Mouse (Mus musculus) heart, postnatal 25 days (tissue): ENCODE results near the gene Arhgap11a. TPM values are rescaled to one million over a fixed set of nuclear protein-coding genes. Genes with fewer than 3 reads are reported as not detected.

Experiments used
- DNase-seq: peaks from one replicate; pipeline ENCODE4 v3.0.0; 2022; ENCODE audit warnings: low spot score
- intact Hi-C: fragments of 180-260 bp; cut with DNase I; formaldehyde crosslinking; loops from one replicate; pipeline ENCODE4 v1.15.1; 2025
- total RNA-seq, 2 experiments: library from RNA; stranded (reverse); gene quantifications; 2 replicates each; pipeline ENCODE4 v1.2.3; 2021

The Arhgap11a gene
- total RNA-seq, 2 experiments from 2014 or later, result 2.0 to 2.2 TPM

DNA sequence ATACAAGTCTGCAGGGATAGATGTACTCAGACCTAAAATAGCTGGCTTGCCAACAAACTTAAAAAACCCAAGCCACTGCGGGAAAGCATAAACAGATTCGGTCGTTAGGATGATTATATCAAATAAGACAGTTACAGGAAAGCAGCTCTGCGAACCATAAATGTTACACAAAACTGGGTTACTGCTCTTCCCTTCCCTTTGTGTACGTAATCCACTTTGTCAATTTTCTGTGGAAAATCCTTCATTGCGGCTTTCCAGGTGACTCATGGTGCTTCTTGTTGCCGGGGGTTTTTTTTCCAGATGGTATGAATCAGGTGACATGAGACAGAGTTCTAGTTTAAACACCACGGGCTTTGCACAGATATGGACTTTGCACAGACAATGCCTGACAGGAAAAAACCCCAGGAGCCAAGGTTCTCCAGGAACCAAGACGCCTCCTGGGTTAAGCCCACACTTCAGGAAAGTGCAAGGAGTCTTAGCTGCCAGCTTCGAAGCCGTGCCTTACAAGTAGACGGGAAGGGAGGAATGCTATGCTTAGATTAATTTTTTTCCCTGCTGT is 27.2 kb downstream of the Arhgap11a start:
- intact Hi-C loops, result loop anchor here (5.0 kb wide), 1 partner anchor 324 kb away; no protein-coding TSS in a partner anchor
- no peak for DNase-seq

DNA sequence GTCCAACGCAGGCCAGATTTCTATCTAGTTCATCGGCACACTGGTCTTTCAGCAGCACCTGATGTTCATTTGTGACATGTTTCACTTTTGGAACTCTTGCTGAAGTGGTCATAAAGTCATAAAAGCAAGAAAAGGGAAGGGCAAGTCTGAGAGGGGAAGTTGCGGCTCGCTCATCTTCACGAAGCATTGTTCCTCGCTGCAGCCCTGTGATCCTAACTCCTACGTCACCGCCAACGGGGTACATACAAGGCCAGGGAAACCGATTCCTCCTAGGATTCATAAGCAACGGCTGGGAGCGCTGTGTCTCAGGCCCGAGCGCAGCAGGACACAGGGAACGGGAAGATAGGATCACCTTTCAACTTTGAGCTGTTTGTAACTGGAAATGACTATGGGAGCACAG is 28.3 kb downstream of the Arhgap11a start:
- no peak for DNase-seq
- intact Hi-C loops, result loop anchor here (5.0 kb wide), 1 partner anchor 323 kb away; no protein-coding TSS in a partner anchor

DNA sequence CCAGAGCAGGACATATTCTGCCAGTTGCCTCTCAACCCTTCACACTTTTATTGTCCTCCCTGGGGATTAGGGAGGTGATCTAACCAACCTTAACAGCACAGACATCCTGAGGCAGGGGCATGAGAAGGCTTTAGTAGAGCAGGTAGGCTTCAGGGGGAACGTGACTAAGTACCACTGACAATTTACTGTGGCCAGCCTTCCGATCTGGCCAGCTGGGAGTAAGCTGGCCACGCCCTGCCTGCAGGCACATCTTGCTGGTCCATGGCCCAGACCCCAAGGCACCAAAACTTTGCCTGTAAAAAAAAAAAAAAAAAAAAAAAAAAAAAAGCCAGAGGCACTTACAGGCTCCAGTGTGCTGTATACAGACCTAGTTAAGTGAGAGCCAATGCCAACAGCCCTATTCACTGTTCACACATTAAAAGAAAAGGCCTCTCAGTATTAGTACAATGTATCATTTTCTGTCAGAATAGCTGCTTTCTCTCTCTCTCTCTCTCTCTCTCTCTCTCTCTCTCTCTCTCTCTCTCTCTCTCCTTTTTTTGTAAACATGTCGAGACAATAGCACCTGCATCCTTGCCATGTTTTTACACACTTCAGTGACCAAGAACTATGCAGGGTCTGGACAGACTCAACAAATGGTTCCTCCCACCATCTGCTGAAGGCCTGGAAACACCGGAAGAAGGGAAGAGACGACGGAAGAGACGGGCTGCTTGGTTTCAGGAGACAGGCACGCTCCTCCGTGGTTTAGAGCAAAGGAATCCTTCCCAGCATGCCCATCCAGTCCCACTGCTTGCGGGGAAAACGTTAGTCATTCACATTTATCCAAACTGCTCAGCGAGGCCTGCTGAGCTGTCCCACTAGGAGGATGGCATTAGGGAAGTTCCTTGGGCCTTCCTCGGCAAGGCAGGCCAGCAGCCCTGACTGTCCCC is 30.5 kb downstream of the Arhgap11a start:
- intact Hi-C loops, result no loop called here
- no peak for DNase-seq

DNA sequence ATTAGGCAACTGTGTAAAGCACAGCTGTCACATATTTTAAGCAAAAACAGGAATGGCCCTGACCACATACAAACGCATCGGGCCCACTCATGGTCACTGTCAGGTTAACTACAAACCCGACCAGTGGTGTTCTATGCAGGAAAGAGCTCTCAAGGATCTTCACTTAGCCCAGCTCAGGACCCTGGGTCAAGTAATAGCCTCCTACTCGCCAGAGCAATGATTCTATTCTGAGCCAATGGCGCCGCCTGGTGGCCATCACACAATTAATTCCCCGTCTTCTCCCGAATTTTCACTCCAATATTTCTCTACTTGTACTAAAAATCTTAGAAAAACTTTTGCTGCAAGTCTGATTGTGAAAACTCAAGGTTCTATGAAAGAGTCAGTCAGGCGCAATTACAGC is 40.8 kb downstream of the Arhgap11a start:
- intact Hi-C loops, result loop anchor here (5.0 to 10.0 kb wide), 4 partner anchors 270 to 503 kb away; no protein-coding TSS in a partner anchor
- no peak for DNase-seq

GRCm38 (mm10) chr2:113806851-113807577 is 41.4 kb downstream of the Arhgap11a start:
- no peak for DNase-seq
- intact Hi-C loops, result loop anchor here (5.0 to 10.0 kb wide), 4 partner anchors 270 to 502 kb away; no protein-coding TSS in a partner anchor

GRCm38 (mm10) chr2:113805765-113806164 is 42.7 kb downstream of the Arhgap11a start:
- intact Hi-C loops, result loop anchor here (5.0 to 10.0 kb wide), 4 partner anchors 268 to 501 kb away; no protein-coding TSS in a partner anchor
- DNase-seq, result no peak

DNA sequence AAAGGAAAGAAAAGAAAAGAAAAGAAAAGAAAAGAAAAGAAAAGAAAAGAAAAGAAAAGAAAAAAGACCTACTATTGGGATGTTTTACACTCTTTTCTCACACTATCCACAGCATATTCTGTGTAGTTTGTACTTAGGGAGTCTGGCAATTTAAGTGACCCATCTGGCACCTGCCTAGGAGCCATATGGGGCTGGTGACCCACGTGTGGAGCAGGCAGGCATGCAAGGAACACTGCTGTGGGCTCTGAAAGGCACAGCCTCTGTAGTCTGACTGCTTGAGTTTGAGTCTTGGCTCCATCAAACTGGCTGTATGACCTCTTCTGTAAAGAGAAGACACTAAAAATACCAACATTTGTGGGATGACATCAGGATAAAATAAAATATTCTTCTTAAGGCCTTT is 44.7 kb downstream of the Arhgap11a start:
- no peak for DNase-seq
- intact Hi-C loops, result loop anchor here (10.0 kb wide), 1 partner anchor 499 kb away; no protein-coding TSS in a partner anchor

DNA sequence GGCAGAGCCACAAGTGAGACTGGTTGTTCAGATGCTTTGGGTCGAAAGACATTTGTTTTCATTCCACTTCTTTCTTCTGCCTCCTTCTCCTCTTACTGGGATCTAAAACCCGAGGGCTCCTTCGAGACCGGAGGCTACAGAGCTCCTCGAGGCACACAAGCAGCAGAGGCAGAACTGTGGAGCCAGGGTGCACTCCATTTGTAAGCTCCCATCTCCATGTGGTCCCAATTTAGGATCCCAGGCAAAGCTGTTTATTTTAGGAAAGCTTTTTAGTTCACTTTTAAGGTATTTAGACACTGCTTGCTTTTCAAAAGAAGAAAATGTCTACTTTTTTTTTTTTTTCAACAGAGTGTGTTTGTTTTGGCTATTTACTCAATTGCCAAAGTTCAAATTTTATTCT is 47.6 kb downstream of the Arhgap11a start:
- no peak for DNase-seq
- intact Hi-C loops, result loop anchor here (10.0 kb wide), 1 partner anchor 496 kb away; no protein-coding TSS in a partner anchor

GRCm38 (mm10) chr2:113798605-113799004 is 49.9 kb downstream of the Arhgap11a start:
- intact Hi-C loops, result no loop called here
- DNase-seq, result no peak

DNA sequence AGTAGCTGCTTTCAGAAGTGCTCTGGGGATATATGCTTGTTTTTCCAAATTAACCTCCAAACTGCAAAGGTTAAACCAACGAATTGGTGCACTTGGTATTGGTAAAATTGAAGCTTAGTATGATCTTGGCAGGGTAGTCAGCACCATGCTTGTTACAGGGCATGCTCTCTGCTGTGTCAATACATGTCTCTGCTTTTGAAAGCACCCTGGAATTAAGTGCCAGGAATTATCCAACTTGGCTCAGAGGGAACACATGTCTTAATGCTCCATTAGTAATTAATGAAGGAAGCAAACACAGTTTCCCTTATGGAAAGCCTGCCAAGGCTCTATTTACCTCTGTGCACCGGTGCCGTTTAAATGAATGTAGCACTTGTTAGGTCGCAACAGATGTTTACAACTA is 53.3 kb downstream of the Arhgap11a start:
- intact Hi-C loops, result no loop called here
- no peak for DNase-seq

- intact Hi-C loops, result no loop called here
- DNase-seq, result no peak
These were observed 54.9 kb downstream of the Arhgap11a start for GRCm38 (mm10) chr2:113793521-113793920.

- DNase-seq, result no peak
- intact Hi-C loops, result no loop called here
These were observed 59.6 kb downstream of the Arhgap11a start for GRCm38 (mm10) chr2:113788821-113789387.

DNA sequence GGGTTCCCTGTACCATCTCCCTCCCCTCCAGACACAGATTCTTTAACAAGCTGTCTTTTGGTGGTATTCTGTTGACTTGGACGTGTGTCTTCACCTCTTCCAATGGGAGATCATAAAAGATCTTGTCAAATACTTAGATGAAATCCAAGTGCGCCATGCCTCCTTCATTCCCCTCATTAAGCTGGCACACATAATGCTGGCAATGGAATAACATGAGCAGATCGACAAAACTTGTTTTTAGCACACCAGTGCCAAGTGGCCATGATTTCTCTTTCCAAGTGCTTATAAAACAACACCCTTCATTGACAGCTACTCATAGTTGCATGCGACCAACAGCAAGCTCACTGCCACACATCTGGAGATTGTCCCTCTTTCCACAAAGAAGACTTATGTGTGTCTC is 60.6 kb downstream of the Arhgap11a start:
- intact Hi-C loops, result no loop called here
- no peak for DNase-seq

DNA sequence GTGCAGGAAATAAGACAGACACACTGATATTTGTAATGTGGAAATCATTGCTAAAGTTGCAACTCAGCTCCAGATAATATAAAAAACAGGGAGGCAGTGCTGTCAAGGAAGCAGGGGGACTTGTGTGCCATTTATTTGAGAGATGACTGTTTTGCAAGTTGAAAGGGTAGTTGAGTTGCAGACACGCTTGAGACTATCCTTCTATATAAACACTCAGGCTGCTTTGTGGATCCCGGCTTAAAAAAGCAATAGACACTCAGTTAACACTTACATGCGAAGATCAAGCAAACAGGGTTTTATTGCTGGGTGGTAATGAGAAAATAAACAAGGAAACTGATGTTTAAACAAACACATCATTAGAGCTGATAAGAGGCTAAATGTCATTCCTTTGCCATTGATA is 63.6 kb downstream of the Arhgap11a start:
- intact Hi-C loops, result no loop called here
- no peak for DNase-seq

DNA sequence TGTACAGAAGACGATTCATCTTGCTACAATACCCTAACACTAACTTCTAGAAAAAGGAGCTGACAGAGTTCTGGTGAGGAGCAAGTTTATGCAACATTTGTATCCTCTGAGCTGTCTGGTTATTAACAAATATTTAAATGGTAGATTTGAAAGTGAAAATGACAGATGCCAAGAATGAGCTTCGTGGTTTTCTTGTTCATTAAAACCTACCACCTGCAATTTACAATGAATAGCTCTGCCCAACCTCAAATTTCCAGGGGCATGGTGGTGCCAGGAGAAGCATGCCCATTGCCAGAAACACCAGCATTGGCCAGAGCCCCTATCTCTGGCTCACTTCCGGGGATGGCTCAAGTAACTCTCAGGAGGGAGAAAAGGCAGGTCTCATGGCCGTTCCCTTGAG is 66.9 kb downstream of the Arhgap11a start:
- DNase-seq, result no peak
- intact Hi-C loops, result no loop called here

Other genes starting within 250 kb of the Arhgap11a start
- not detected for gene Grem1, start 90.0 kb downstream of the Arhgap11a start, total RNA-seq
- gene Scg5, start 19.5 kb downstream of the Arhgap11a start, total RNA-seq, result not detected
- gene Gjd2, start 165.0 kb upstream of the Arhgap11a start, total RNA-seq, result not detected
- gene Actc1, start 204.9 kb upstream of the Arhgap11a start, total RNA-seq, result over 10,000 TPM; 16,244 to 16,268 TPM